Mouse (Mus musculus) liver (tissue): Measurements from ENCODE around the gene Syne4.

Experiments
- DNase-seq: peaks from one replicate; pipeline ENCODE4 v3.0.0-alpha.2; 2020; ENCODE audit warnings: mixed read lengths

Gene Syne4

GRCm38 (mm10) chr7:30332622-30333259 is 18.1 kb downstream of the Syne4 start:
- no peak for DNase-seq

- peak; percentile 41 for DNase-seq
These were observed 18.8 kb downstream of the Syne4 start for GRCm38 (mm10) chr7:30333436-30333835.

DNA sequence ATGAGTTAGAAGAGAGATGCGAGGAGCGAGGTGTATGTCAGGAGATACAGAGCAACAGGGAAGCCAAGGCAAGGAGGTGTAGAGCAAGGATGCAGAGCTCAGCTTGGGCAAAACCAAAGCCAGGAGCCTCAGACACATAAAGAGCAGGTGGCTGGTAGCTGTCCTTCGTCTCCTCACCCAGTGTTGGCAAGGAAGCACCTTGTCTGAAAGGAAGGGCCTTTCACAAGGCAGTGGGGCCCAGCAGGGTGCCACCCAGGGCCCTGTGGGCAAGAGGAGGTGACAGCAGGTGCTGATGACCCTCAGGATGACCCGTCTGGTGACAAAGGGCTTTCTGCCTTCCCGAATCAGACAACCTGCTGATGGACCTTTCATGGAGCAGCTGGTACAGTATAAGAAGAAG is 20.0 kb downstream of the Syne4 start:
- DNase-seq, result no peak

GRCm38 (mm10) chr7:30335688-30336087 is 21.1 kb downstream of the Syne4 start:
- no peak for DNase-seq

- peak; percentile 79 for DNase-seq
These were observed 21.8 kb downstream of the Syne4 start for GRCm38 (mm10) chr7:30336384-30336783.

DNA sequence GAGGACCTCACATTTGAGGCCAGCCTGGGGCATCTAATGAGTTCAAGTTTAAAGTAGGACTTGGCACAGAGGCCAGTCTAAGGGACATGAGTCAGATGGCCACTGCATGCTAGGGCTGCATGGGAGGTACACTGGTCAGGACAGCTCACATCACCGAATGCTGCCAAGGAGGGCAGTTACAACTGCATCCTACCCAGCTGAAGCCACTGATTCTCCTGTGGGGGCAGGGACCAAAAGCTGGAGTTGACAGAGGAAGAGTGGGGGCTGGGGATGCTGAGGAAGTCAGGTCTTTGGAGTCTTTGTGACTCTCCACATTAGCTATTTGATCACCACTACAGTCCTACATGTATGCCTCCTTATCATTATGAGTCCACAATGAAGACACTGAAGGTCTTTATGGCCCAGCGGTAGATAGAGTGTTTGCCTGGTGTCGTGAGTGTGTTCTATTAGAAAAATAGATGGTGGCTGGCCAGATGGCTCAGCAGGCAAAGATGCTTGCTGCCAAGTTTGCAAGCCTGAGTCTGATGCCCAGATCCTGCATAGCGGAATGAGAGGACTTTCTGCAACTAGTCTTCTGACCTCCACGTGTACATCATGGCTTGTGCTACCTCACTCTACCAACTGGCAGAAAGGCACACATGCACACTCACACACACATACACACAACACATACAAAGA is 25.0 kb downstream of the Syne4 start:
- no peak for DNase-seq

DNA sequence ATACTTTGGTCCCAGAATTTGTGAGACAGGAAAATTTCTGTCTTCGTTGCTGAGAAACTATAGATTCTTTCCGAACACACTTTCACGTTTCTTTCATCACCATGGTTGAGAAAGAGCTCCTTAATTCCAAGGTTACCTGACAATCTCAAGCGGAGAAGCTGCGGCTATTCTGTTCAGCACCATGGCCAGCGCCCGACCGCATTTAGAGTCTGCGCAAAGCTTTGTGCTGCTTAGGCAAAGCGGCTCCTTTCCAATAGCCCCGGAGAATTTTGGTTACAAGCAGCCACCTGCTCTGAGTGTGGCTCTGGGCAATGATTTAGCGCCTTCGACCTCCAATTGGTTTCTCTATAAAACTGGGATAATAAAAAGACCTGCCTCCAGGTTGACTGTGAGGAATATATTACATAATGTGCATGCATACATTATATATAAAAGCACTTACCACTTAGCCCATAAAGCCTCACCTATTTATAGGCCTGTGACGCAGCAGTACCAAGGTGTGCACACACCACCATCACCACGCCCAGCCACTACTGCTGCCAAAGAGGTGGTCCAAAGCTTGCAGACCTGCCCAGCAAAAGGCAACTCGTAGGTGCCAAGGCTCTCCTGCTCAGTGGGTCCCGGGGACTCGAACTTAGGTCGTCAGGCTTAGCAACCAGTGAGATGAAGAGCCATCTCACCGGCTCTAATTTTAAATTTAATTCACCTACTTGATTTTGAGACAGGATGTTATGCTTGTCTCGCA is 32.2 kb downstream of the Syne4 start:
- DNase-seq, result peak; percentile 67

DNA sequence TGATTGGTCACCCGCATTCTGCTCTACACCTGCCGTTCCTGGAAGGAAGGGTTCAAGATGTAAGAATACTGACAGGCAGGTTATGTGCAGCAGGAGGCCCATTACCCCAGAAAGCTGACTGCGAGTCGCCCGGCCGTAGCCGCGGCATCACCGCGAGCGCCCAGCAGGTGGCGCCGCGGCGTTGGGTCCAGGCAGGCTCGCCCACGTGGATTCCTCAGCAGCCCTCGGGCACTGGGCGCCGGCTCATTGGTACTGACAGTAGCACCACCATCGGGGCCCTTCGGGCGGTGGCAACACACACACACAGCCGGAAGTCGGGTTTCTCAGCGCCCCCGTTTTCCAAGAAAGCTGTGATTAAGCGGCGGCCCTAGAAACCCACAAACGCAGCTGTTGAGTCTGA is 33.2 kb downstream of the Syne4 start:
- peak; percentile 57 for DNase-seq

GRCm38 (mm10) chr7:30353279-30353822 is 38.7 kb downstream of the Syne4 start:
- DNase-seq, result peak; percentile 56

DNA sequence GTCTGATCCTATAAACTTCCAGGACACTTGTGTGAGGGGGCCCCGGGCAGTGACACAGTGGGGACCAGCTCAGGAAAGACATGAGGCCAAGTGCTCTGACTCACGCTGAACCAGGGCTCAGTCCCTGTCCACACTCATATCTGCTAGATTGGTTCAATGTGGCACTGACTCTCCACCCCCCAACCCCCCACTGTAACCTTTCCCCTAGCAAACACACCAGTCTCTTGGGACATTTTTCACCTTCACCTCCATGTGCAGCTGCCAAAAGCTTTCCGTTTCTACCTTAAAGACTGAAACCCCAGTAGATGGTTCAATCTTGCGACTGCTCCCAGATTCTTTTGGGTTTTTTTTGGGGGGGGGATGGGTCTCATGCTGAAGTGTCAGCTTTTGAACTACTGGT is 39.5 kb downstream of the Syne4 start:
- DNase-seq, result no peak

DNA sequence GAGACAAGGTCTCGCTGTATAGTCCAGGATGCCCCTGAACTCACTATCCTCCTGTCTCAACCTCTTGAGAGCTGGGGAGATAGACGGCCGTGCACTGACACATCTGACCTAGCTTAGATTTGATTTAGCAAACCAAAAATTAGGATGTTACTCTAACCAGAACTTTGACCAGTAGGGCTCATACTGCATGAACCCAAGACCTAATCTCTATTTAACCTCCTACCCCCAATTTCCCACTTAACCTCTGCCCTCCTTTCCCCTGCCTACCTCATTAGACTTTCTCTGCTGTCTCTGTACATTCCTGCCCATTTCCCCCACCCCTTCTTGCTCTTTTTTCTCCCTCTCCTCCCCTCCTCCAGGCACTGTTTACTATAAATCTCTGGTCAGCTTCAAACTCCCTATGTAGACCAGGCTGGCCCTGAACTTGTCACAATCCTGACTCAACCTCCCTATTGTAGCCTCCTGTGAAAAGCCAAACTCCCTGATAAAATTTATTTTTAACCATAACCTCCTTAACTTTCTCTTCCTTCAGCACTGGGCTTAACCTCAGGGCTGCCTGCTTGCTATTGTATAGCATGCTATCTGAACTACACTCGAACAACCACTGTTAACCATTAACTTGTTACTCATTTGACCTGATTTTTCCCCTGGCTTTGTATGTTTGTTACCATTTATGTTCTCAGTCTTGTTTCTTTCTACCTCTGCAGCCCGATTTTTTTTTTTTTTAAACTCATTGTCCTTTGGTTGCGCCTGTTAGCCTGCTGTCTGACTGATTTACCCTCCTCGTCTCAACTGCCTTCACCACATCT is 44.0 kb downstream of the Syne4 start:
- no peak for DNase-seq

DNA sequence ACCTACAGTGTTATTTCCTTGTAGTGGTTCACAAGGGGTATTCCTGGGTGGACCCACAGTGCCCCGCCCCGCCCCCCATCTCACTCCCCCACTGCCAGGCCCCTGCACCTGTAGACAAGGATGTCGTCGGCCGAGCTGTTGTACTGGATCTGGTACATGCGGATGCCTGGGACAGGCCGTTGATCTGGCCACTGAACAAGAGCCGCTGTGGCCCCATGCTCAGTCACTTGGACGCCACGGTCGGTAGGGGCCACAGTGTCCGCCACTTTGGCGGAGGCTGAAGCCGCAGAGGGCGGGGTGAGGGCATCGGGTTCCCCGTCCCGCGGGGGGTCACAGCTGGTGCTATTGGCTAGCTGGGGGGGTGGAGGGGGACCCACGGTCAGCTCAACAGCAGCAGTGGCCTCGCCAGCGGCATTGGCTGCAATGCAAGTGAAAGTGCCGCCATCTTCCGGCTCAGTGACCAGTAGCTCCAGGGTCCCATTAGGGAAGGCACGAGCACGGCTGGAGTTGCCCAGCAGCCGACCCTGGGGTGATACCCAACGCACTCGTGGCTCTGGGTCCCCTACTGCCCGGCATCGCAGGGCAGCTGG is 44.8 kb downstream of the Syne4 start:
- DNase-seq, result no peak

DNA sequence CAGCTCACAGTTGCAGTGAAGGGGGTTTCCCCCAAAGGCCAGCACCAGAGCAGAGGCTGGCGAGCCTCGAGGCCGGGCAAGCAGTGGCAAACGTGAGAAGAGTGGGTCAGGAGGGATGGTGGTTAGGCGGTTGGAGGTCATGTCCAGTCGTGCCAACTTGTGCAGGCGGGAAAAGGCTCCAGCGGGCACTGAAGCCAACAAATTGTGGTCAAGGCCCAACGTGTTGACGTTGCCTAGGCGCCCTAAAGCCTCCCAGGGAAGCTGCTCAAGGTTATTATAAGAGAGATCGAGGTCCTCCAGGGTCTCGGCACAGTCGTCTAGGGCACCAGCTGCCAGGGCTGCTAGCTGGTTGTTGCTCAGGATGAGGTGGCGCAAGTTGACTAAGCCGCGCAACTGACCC is 45.4 kb downstream of the Syne4 start:
- DNase-seq, result no peak

- peak; percentile 56 for DNase-seq
These were observed 48.2 kb downstream of the Syne4 start, which contains the start of gene Lrfn3 for GRCm38 (mm10) chr7:30362652-30363343. Gene Lrfn3 (minus strand): TSS chr7:30362772.

DNA sequence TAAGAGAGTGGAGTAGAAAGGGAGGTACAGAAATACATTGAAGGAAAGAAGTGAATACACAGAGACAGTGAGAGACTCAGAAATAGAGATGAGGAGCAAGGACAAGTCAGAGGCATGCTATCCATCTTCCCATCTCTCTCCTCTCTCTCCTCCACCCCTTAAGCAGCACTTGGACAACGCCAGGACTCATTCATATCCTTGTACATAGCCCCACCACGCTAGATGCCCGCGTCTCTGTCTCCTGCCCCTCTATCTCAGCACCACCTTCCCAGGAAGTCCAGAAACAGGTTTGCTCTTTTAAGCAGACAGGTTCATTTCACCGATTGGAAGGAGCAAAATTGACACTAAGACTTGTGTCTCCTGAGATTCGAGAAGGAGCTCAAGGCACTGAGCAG is 48.7 kb downstream of the Syne4 start:
- DNase-seq, result no peak

GRCm38 (mm10) chr7:30367466-30367865 is 52.9 kb downstream of the Syne4 start:
- no peak for DNase-seq
